Mouse (Mus musculus) limb, embryonic 12.5 days (tissue): ENCODE data around the gene Trim52. TPM values are rescaled to one million over a fixed set of nuclear protein-coding genes. Genes with fewer than 3 reads are reported as not detected.

Experiments
- polyA plus RNA-seq: library from polyadenylated mRNA; unstranded; fragments of >200 nt; fragmentation: Nextera tagmentation; extraction: Ambion mirVana; gene quantifications from 2 replicates; pipeline ENCODE4 v1.2.1, GENCODE M21; 2016

Trim52 gene
- polyA plus RNA-seq, 1 experiment from 2014 or later = not detected

Other genes starting within 250 kb of the Trim52 start
- gene Spry2, start 209.4 kb upstream of the Trim52 start, polyA plus RNA-seq = 61.0 and 80.3 TPM in 2 replicates